Mouse (Mus musculus): ENCODE results near the gene Dcun1d4. TPM values are rescaled to one million over a fixed set of nuclear protein-coding genes. Genes with fewer than 3 reads are reported as not detected.

Gene Dcun1d4
- total RNA-seq, 2 experiments from 2014 or later = 38.0 to 38.1 TPM

DNA sequence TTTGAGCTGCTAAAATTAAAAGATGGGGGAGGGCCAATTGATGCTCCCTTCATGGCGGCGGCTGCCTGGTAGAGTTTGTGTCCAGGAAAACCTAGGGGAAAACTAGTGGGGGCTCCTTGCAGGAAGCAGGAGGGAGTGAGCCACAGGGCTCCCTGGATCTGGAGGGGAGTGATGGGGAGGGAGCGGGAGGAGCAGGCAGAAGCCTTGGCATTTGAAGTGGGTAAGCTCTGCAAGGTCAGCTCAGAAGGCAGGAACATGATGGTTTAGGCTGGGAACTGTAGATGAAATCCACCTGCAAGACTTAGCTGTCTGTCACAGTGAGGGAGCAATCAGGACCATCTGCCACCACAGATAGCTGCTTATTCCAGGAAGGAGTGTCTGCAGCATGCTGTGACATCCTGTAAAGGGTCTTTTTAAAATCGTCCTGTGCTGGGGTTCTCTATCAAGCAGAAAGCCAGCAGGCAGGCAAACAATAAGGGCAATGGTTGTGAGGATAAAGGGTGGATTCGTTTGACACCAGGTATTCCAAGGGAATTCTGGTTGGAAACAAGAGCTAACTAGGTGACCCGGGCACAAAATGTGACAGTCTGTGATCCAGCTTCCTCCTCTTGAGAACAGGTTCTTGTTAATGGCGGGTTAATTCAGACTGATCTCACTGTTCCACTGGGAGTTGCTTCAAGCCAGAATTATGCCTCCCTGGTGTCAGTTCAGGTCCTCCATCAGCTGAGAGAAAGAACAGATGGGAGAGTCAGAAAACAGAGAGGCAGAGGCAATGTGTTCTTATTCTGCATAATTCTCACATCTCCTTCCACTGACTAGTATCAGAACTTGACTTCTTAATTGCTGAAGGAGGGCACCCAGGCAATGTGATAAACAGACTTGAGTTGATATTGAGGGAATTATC, 104.7 kb downstream of the Dcun1d4 start:
- DNase-seq (ENCODE audit: low spot score in 2 of 2) = no peak

DNA sequence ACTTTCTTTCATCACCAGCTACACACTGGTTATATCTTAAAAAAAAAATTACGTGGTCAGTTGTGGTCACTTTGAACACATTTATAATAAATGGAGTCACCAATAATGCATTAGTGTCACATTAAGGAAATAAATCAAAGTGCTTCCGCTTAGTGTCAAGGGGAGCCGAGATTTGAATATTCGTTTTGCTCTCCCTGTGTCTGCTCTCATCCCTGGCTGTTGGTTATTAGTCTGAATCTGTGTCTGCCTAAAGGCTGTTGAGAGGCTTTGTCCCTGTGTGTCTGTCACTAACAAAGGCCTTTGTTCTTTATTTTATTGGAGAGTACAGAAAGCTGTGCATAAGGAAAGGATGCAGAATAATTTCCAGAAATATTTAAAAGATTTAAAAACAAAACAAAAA, 105.8 kb downstream of the Dcun1d4 start:
- no peak for DNase-seq (ENCODE audit: low spot score in 2 of 2)

DNA sequence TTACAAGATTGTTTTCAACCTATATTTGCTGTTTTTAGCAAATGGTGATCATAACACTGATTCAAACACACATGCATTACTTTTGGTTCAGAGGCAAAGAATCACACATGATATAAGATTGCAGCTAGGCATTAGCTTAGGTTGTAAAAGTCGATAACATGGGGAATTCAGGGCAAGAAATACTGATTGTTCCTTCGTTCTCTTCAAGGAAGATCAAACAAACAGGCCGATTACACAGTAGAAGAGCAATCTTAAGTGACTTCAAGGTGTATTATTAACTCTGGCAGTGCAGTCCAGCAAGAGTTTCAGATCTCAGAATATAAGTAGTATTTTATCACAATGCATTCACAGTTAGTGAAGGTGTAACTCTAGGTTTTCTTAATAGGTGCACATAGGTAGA, 106.3 kb downstream of the Dcun1d4 start:
- no peak for DNase-seq (ENCODE audit: low spot score in 2 of 2)

DNA sequence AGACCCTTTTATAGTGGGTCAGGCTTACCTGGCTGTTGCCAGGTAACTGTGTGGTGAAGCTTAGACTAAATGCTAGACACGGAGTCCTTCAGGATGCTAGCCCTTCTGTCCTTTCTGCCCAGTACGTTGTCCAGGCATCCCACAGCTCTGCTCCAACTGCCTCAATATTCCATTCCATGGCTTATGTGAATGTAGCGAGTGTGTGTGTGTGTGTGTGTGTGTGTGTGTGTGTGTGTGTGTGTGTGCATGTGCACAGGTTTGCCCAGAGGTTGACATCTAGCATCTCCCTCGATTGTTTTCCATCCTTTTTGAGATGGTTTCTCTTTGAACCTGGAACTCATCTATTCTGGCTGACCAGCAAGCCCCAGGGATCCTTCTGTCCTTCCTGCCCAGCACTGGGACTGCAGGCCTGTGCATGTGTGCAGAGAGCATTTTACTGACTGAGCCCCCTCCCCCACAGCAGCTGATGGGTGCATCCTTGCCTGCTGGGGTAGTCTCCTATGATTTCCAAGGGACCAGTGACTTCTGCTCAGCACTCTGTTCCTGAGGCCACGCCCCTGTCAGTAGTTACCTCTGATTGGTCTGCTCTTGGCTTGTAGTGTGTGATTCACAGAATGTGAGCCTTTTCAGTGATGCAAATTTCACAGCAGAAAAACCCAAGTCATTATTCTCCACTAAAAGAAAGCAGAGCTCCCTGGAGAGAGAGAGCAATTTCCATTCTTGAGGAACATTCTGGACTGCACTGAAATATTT, 118.3 kb downstream of the Dcun1d4 start:
- DNase-seq (ENCODE audit: low spot score in 2 of 2) = no peak

DNA sequence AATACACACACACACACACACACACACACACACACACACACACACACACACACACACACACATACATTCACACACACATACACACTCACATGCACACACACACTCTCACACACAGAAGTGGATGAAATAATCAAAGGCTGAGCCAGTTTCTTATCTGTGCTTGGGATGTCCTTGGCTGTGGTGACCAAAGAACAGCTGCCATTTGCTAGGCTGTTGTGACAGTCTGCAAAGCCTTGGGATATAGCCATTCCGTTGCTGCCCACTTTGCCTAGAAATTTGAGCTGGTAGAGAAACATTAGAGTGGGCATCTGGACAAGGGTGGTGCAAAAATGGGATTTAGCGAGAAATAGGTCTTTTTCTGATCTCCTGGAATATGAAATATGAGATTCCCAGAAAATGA, 119.2 kb downstream of the Dcun1d4 start:
- no peak for DNase-seq (ENCODE audit: low spot score in 2 of 2)

DNA sequence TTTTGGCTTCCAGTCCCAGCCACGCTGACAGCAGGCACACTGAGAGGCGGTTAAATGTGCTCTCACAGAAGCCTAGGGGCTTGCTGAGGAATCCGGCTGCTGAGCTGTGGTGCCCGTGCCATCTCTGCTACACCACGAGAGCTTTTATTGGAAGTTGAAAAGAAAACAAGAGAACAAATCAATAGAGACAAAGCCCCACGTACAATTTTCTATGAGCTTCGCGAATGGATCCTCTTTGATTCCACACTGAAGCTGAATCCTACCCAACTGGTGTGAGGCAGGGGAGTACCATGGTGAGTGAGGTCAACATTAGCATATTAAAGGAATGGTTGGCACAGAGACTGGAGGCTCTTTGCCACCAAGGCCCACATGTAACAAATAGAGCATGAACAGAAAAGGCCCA, 120.6 kb downstream of the Dcun1d4 start:
- no peak for DNase-seq (ENCODE audit: low spot score in 2 of 2)

DNA sequence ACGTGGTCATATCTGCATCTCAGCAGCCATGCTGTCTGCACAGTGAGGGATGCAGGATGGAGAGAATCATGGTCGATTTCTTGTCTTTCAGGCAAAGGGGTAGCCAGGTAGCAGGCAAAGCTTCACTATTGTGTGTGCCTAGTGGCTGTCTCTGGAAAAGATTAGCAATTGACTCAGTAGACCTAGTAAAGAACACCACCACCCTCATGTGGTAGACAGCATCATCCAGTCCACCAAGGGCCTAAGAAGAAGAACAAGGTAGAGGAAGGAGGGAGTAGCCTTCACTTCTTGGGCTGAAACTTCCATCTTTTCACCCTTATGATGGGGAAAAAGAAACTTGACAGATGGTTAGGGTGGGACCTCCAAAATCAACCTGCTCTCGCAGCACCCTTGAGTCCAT, 122.1 kb downstream of the Dcun1d4 start:
- DNase-seq (ENCODE audit: low spot score in 2 of 2) = no peak

DNA sequence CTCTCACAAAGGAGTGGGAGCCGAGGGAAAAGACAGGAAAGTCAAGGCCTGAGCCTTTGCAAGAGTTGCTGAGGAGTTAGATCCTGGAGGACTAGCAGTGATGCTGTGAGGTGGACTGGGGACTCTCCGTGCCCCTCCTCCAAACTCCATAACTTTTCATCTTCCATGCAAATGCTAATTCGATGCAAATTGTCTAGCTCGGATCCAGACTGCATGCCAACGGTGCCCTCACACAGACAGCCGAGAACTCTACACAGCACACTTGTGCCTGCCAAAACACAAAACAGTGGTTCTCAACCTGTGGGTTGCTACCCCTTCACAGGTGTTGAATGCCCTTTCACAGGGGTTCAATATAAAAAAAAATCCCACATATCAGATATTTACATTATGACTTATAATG, 123.7 kb downstream of the Dcun1d4 start:
- DNase-seq (ENCODE audit: low spot score in 2 of 2) = no peak

DNA sequence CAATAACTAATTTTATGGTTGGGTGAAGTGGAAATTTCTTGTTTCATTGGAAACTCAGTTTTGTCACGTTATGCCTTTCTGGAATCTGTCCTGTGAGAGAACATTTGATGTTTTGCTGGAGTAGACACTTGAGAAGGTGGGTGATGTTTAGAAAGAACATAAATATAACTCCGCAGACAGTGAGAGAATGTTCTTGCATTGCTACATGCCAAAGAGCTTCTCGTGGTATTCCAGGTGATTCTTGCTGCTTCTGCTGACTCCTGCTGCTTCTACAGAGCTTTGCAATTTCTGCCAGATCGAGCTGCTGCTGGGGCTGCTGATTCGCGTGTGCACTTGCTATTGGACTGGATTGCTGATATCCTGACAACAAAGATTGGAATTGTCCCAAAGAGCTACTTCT, 124.2 kb downstream of the Dcun1d4 start:
- no peak for DNase-seq (ENCODE audit: low spot score in 2 of 2)

Other genes with a start within 250 kb of the Dcun1d4 start
- 10 to 100 TPM; 49.7 to 55.7 TPM for gene Fryl, start 224.4 kb upstream of the Dcun1d4 start, total RNA-seq (2021)
- gene Ociad1, start 188.2 kb upstream of the Dcun1d4 start, total RNA-seq (2021) = 100 to 1,000 TPM; 203 to 214 TPM
- 10 to 100 TPM; 11.4 to 11.7 TPM for gene Ociad2, start 140.0 kb upstream of the Dcun1d4 start, total RNA-seq (2021)
- under 1 TPM; 0.23 to 0.25 TPM for gene Cwh43, start 74.9 kb upstream of the Dcun1d4 start, total RNA-seq (2021)
- gene Lrrc66, start 151.5 kb downstream of the Dcun1d4 start, total RNA-seq (2021) = under 1 TPM in 1 of 2 experiments, not detected in 1; 0.53 TPM
- gene Sgcb, start 166.8 kb downstream of the Dcun1d4 start, total RNA-seq (2021) = 10 to 100 TPM; 26.8 to 29.7 TPM
- gene Spata18, start 170.4 kb downstream of the Dcun1d4 start, total RNA-seq (2021) = under 1 TPM; 0.25 to 0.28 TPM